Mouse (Mus musculus): ENCODE results near the gene Msx1.

The Msx1 gene

GRCm38 (mm10) chr5:37792154-37792553, 32.2 kb downstream of the Msx1 start:
- DNase-seq (ENCODE audit: low spot score in 2 of 2), result no peak

DNA sequence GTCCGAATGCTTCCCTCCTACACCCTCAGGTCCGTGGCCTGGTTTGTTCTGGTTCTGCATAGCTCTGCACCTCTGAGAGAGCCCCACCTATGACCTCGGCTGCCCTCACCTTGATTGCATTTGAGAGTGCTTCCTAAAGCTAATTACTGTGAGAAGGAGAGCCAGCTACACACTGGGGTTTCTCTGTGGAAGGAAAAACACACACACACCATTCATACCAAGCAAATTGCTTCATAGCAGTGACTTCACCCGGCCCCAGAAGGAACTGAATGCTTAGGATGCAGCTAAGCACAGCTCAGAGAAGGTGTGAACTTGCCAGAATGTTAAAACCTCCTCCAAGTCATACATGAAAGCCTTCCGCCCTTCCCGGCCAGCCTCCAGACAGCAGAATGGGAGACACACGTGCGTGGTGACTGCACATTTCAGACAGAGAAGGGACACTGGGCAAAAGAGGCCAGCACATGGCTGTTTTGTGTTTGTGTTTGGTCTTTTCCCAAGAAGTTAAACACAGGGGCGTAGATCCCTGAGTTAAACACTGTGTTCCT, 39.5 kb downstream of the Msx1 start:
- no peak for DNase-seq (ENCODE audit: low spot score in 2 of 2)

DNA sequence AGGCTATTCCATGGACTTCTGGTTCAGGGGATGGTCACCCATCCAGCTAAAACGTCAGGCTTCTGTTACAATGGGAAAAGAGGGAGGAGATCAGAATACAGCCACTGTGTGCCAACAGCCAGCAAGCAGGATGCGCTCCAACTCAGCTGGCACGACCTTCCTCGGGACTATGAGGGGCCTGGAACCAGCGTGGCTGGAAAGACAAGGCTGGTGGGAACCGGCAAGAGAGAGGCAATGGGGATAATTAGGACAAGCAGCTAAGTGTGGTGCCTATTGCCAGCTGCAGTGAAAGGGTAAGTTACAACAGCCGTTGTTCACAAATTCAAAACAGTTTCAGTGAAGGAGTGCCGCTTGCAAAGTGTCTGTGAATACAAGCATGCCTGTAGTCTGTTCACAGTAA, 41.1 kb downstream of the Msx1 start:
- DNase-seq (ENCODE audit: low spot score in 2 of 2), result peak; percentile 56 to 64

GRCm38 (mm10) chr5:37775681-37776080, 48.7 kb downstream of the Msx1 start:
- DNase-seq (ENCODE audit: low spot score in 2 of 2), result no peak

- no peak for DNase-seq (ENCODE audit: low spot score in 2 of 2)
These were observed 50.4 kb downstream of the Msx1 start for GRCm38 (mm10) chr5:37774011-37774410.

GRCm38 (mm10) chr5:37770870-37771269, 53.5 kb downstream of the Msx1 start:
- no peak for DNase-seq (ENCODE audit: low spot score in 2 of 2)

All from right cerebral cortex, postnatal 10 days (tissue).